Mouse (Mus musculus): Measurements from ENCODE around the gene Pp2d1.

DNA sequence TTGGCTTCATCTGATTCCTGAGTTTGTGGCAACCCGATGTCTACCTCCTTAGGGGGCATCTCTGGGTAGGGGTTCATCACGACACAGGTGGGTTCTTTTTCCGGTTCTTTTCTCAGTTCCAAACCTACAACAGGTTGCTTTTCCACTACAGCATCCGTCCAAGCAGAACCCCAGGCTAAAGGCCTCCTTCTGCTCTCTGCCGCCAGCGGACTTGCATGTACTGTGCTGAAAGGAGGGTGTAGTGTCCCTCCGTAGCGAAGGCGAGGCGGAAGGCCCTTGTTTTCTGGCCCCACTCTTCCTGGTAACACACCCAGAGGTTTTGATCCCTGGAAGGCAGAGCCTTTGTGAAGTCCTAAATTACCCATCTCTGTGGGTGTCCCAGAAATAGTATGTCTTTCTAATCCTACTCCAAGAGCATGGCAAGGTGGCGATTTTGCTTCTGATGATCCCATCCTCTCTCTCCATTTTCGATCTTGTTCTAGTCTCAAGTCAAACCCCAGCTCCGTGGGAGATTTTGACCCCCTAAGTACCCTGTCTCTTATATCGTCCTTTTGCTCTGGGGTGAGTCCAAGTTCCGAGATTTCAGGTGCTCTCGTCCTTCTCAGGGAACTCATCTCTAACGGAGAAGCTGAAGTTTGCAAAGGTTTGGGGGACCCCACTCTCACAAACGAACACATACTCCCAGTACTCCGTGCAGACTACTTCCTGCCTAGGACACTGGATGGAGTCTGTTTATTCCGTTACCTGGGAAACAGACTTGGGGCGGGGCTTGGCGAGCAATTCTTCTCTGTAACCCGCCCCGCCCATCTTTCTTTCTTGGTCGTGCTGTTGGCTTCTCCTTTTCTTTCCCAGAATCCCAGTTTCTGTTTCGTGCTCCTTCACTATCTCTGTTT lies 76.4 kb downstream of the Pp2d1 start, which contains the start of gene Efhb:
- TF ChIP-seq CTCF (IDR thresholded peaks at IDR 0.05; ENCODE audit: low read depth, low read length) (no peak), POLR2A (IDR thresholded peaks at IDR 0.05; ENCODE audit: insufficient read depth, low read length) (no peak), EP300 (IDR thresholded peaks at IDR 0.05; ENCODE audit: insufficient read depth, low read depth, low read length) (no peak)

Data from ES-Bruce4 (cell line).